Mouse (Mus musculus): ENCODE results near the gene Cdh18. TPM values are rescaled to one million over a fixed set of nuclear protein-coding genes. Genes with fewer than 3 reads are reported as not detected.
"Not testable (repeated sequence)": the region's sequence is repeated elsewhere in the genome, so short reads cannot be mapped to it uniquely, and the experiment has no call there.

Cdh18 gene
- polyA plus RNA-seq, 1 experiment from 2014 or later, result 1.6 TPM

GRCm38 (mm10) chr15:22733039-22733438, 184.2 kb downstream of the Cdh18 start:
- no peak for ATAC-seq (replicated peaks; ENCODE audit: low FRiP score, low TSS enrichment, low read depth)

DNA sequence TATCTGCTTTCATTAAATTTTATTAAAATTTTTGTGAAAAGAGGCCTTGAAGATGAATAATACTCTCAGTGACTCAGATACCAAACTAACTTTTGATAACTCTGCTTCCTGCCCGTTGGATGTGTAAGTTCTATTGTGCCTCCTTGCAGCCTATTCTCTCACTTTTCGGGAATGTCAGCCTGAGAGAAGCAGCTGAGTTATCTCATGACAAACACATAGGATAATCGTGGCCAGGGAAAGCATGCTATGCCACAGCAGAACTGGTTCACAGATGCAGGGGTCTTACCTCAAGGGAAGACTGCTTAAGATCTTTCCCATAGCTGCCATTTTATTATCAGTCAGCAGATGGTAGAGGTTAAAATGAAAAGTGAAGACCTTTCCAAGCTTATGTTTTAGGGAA, 187.3 kb downstream of the Cdh18 start:
- no peaks in the 10 kb centered on the region for H3K9me3 ChIP-seq (ENCODE audit: control insufficient read depth, low read length)
- no peak overlapping the region for H3K4me3 ChIP-seq (ENCODE audit: low read depth, low read length)
- no peaks in the 10 kb centered on the region for H3K36me3 ChIP-seq (ENCODE audit: control insufficient read depth, insufficient read depth, low read length)
- H3K4me2 ChIP-seq (ENCODE audit: low read length), result no peak overlapping the region
- 55% methylated on average over 3 of the region's 3 CpGs for WGBS
- ATAC-seq (replicated peaks; ENCODE audit: low FRiP score, low TSS enrichment, low read depth), result no peak
- DNase-seq (ENCODE audit: low spot score), result no peak
- no peaks in the 10 kb centered on the region for H3K4me1 ChIP-seq (replicated peaks; ENCODE audit: control insufficient read depth, insufficient read depth, low read length)
- H3K27me3 ChIP-seq (replicated peaks; ENCODE audit: control insufficient read depth, insufficient read depth, low read length), result no peaks in the 10 kb centered on the region
- no peak overlapping the region for H3K9ac ChIP-seq (ENCODE audit: low read length)
- H3K27ac ChIP-seq (ENCODE audit: low read depth), result no peak overlapping the region

More at GRCm38 (mm10) chr15:22733039-22733438, 184.2 kb downstream of the Cdh18 start:
- H3K9ac ChIP-seq (ENCODE audit: low read length), result no peak overlapping the region
- no peaks in the 10 kb centered on the region for H3K9me3 ChIP-seq (ENCODE audit: control insufficient read depth, low read length)
- no peak for DNase-seq (ENCODE audit: low spot score)
- H3K4me1 ChIP-seq (replicated peaks; ENCODE audit: control insufficient read depth, insufficient read depth, low read length), result no peaks in the 10 kb centered on the region
- no peaks in the 10 kb centered on the region for H3K27me3 ChIP-seq (replicated peaks; ENCODE audit: control insufficient read depth, insufficient read depth, low read length)
- H3K36me3 ChIP-seq (ENCODE audit: control insufficient read depth, insufficient read depth, low read length), result no peaks in the 10 kb centered on the region
- H3K4me3 ChIP-seq (ENCODE audit: low read depth, low read length), result no peak overlapping the region
- H3K4me2 ChIP-seq (ENCODE audit: low read length), result no peak overlapping the region
- no peak overlapping the region for H3K27ac ChIP-seq (ENCODE audit: low read depth)

GRCm38 (mm10) chr15:22761257-22761656, 212.4 kb downstream of the Cdh18 start:
- not testable (repeated sequence) for H3K27ac ChIP-seq (ENCODE audit: low read depth); ATAC-seq (replicated peaks; ENCODE audit: low FRiP score, low TSS enrichment, low read depth); H3K9ac ChIP-seq (ENCODE audit: low read length); H3K4me2 ChIP-seq (ENCODE audit: low read length); H3K36me3 ChIP-seq (ENCODE audit: control insufficient read depth, insufficient read depth, low read length); H3K4me3 ChIP-seq (ENCODE audit: low read depth, low read length); H3K27me3 ChIP-seq (replicated peaks; ENCODE audit: control insufficient read depth, insufficient read depth, low read length); H3K9me3 ChIP-seq (ENCODE audit: control insufficient read depth, low read length); H3K4me1 ChIP-seq (replicated peaks; ENCODE audit: control insufficient read depth, insufficient read depth, low read length); DNase-seq (ENCODE audit: low spot score)

DNA sequence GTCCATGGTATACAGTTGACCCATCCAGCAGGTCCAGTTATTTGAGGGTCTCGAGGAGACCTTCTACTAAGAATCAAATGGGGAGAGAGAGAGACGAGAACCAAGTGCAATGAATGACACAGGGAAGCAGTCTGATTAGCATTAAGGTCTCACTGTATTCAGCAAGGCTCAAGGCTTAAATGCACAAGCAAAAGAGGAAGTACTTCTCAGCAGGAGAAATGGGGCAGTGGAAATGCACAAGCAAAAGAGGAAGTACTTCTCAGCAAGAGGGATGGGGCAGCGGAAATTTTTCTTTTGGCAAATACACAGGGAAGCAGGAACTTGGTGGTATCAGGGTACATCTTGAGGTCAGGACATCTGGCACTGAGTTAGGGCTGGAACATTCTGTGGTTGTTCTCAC, 217.8 kb downstream of the Cdh18 start:
- H3K4me2 ChIP-seq (ENCODE audit: low read length); H3K36me3 ChIP-seq (ENCODE audit: control insufficient read depth, insufficient read depth, low read length); DNase-seq (ENCODE audit: low spot score); H3K9ac ChIP-seq (ENCODE audit: low read length); H3K27me3 ChIP-seq (replicated peaks; ENCODE audit: control insufficient read depth, insufficient read depth, low read length); H3K4me1 ChIP-seq (replicated peaks; ENCODE audit: control insufficient read depth, insufficient read depth, low read length); H3K4me3 ChIP-seq (ENCODE audit: low read depth, low read length); H3K27ac ChIP-seq (ENCODE audit: low read depth); ATAC-seq (replicated peaks; ENCODE audit: low FRiP score, low TSS enrichment, low read depth); H3K9me3 ChIP-seq (ENCODE audit: control insufficient read depth, low read length): not testable (repeated sequence)
- 90% methylated on average over 3 of the region's 3 CpGs for WGBS

DNA sequence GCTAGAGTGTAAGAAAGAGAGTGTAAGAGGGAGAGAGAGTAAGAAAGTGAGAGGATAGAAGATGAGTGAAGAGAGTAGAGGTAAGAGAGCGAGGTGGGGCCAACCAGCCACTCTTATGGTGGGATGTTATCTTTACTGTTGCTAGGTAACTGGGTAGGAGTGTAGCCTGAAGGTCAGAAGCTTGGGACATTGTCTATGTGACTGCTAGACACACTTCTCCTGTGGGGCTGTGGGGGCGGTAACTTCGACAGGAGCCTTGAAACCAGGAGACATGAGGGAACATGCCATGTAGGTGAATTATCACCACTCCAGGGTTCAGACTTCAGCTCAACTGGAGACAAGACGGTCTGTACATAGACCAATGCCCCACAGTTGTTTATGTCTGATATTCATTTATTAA, 227.5 kb downstream of the Cdh18 start:
- 89% methylated on average over 4 of the region's 4 CpGs for WGBS
- no peak overlapping the region for H3K9ac ChIP-seq (ENCODE audit: low read length)
- no peaks in the 10 kb centered on the region for H3K36me3 ChIP-seq (ENCODE audit: control insufficient read depth, insufficient read depth, low read length)
- no peaks in the 10 kb centered on the region for H3K9me3 ChIP-seq (ENCODE audit: control insufficient read depth, low read length)
- H3K4me2 ChIP-seq (ENCODE audit: low read length), result no peak overlapping the region
- DNase-seq (ENCODE audit: low spot score), result no peak
- H3K4me1 ChIP-seq (replicated peaks; ENCODE audit: control insufficient read depth, insufficient read depth, low read length), result no peaks in the 10 kb centered on the region
- H3K27ac ChIP-seq (ENCODE audit: low read depth), result no peak overlapping the region
- no peak for ATAC-seq (replicated peaks; ENCODE audit: low FRiP score, low TSS enrichment, low read depth)
- H3K27me3 ChIP-seq (replicated peaks; ENCODE audit: control insufficient read depth, insufficient read depth, low read length), result no peaks in the 10 kb centered on the region
- no peak overlapping the region for H3K4me3 ChIP-seq (ENCODE audit: low read depth, low read length)

DNA sequence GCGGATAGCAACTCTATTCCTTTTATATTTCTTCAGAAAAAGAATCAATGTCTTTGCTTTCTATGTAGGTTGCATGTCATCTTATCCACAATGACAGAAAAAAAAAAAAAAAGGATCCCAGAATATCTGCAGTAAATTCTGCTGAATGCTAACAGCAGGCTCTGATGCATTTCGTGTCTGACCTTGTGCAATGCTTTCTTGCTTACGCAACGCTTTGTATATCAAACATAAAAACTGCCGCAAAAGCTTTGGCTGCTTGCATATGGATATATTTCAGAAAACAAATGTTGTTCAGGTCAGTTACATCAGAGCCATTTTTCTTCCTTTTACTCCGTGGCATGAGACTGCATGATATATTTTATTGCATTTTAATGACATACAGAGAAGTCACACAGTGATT, 240.9 kb downstream of the Cdh18 start:
- H3K36me3 ChIP-seq (ENCODE audit: control insufficient read depth, insufficient read depth, low read length), result no peaks in the 10 kb centered on the region
- no peak overlapping the region for H3K4me3 ChIP-seq (ENCODE audit: low read depth, low read length)
- H3K9me3 ChIP-seq (ENCODE audit: control insufficient read depth, low read length), result no peaks in the 10 kb centered on the region
- 81% methylated on average over 6 of the region's 6 CpGs for WGBS
- no peaks in the 10 kb centered on the region for H3K4me1 ChIP-seq (replicated peaks; ENCODE audit: control insufficient read depth, insufficient read depth, low read length)
- no peak overlapping the region for H3K4me2 ChIP-seq (ENCODE audit: low read length)
- H3K9ac ChIP-seq (ENCODE audit: low read length), result no peak overlapping the region
- H3K27ac ChIP-seq (ENCODE audit: low read depth), result no peak overlapping the region
- DNase-seq (ENCODE audit: low spot score), result no peak
- ATAC-seq (replicated peaks; ENCODE audit: low FRiP score, low TSS enrichment, low read depth), result no peak
- H3K27me3 ChIP-seq (replicated peaks; ENCODE audit: control insufficient read depth, insufficient read depth, low read length), result no peaks in the 10 kb centered on the region

- Histone ChIP-seq H3K9ac (ENCODE audit: low read length) (no peak overlapping the region), H3K36me3 (ENCODE audit: control insufficient read depth, insufficient read depth, low read length) (no peaks in the 10 kb centered on the region), H3K4me2 (ENCODE audit: low read length) (no peak overlapping the region), H3K4me3 (ENCODE audit: low read depth, low read length) (no peak overlapping the region), H3K27me3 (replicated peaks; ENCODE audit: control insufficient read depth, insufficient read depth, low read length) (no peaks in the 10 kb centered on the region), H3K4me1 (replicated peaks; ENCODE audit: control insufficient read depth, insufficient read depth, low read length) (no peaks in the 10 kb centered on the region), H3K9me3 (ENCODE audit: control insufficient read depth, low read length) (no peaks in the 10 kb centered on the region), H3K27ac (ENCODE audit: low read depth) (no peak overlapping the region)
- WGBS, result 90% methylated on average over 3 of the region's 3 CpGs
- ATAC-seq (replicated peaks; ENCODE audit: low FRiP score, low TSS enrichment, low read depth), result no peak
- DNase-seq (ENCODE audit: low spot score), result no peak
Measured at GRCm38 (mm10) chr15:22791791-22792190, 243.0 kb downstream of the Cdh18 start.

DNA sequence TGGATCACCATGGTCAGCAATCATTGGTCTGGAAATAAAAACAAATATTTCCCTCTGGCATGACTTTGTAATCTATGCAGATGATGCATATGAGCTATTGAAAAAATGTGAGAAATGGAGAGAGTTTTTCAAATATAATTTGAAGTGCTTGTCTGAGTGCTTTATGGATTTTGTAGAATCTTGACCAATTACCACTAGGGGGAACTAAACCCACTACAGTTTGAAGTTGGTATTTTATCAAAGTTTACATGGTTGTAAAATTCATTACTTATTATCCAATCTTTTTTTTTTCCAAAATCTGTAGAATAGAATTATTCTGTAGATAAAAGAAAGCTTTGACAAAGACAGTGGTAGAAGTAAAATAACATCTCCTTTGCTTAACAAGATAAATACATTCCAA, 284.3 kb downstream of the Cdh18 start:
- Histone ChIP-seq H3K9ac (ENCODE audit: low read length) (no peak overlapping the region), H3K9me3 (ENCODE audit: control insufficient read depth, low read length) (no peaks in the 10 kb centered on the region), H3K4me1 (replicated peaks; ENCODE audit: control insufficient read depth, insufficient read depth, low read length) (no peaks in the 10 kb centered on the region), H3K4me2 (ENCODE audit: low read length) (no peak overlapping the region), H3K4me3 (ENCODE audit: low read depth, low read length) (no peak overlapping the region), H3K27me3 (replicated peaks; ENCODE audit: control insufficient read depth, insufficient read depth, low read length) (no peaks in the 10 kb centered on the region), H3K36me3 (ENCODE audit: control insufficient read depth, insufficient read depth, low read length) (no peaks in the 10 kb centered on the region), H3K27ac (ENCODE audit: low read depth) (no peak overlapping the region)
- DNase-seq (ENCODE audit: low spot score), result no peak
- no peak for ATAC-seq (replicated peaks; ENCODE audit: low FRiP score, low TSS enrichment, low read depth)

GRCm38 (mm10) chr15:22837173-22837572, 288.4 kb downstream of the Cdh18 start:
- Histone ChIP-seq H3K27me3 (replicated peaks; ENCODE audit: control insufficient read depth, insufficient read depth, low read length) (no peaks in the 10 kb centered on the region), H3K4me3 (ENCODE audit: low read depth, low read length) (no peak overlapping the region), H3K27ac (ENCODE audit: low read depth) (no peak overlapping the region), H3K9me3 (ENCODE audit: control insufficient read depth, low read length) (no peaks in the 10 kb centered on the region), H3K4me2 (ENCODE audit: low read length) (no peak overlapping the region), H3K4me1 (replicated peaks; ENCODE audit: control insufficient read depth, insufficient read depth, low read length) (no peaks in the 10 kb centered on the region), H3K36me3 (ENCODE audit: control insufficient read depth, insufficient read depth, low read length) (no peaks in the 10 kb centered on the region), H3K9ac (ENCODE audit: low read length) (no peak overlapping the region)
- DNase-seq (ENCODE audit: low spot score), result no peak
- WGBS, result 66% methylated on average over 1 of the region's 1 CpGs
- ATAC-seq (replicated peaks; ENCODE audit: low FRiP score, low TSS enrichment, low read depth), result no peak
